Mouse (Mus musculus) skeletal muscle tissue, adult 2 months (tissue): ENCODE measurements around the gene Bbx.

ENCODE experiments used
- DNase-seq: peaks from one replicate; pipeline ENCODE4 v3.0.0-alpha.2; 2012; ENCODE audit warnings: low read depth, low spot score

Gene Bbx

DNA sequence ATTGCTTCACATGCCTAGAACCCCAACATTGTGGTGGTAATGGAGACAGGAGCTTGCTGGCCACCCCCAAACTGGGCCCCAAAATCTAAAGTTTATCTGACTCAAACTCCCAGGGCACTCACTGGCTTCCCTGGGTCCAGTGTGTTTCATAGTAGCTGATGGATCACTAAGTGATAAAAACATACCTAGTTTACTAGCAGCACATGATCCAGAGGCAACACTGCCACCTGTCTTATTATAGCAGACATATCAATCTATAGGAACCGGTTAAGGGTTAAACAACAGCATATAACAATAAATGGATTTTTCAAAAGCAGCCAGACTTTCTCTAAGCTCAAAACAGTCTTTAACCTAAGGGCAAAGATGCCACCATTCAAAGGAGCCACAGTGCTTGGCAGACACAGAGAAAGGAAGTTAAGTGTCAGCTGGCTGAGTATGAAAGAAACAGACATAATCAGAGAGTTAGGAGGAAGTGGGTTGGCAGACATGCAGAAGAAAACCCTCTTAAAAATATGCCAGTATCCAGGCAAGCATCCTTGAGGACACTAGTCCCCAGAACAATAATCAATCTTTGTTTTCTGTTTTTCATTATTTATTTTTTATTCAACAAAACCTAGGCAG lies 116.7 kb downstream of the Bbx start:
- DNase-seq, result no peak

- no peak for DNase-seq
Observed at GRCm38 (mm10) chr16:50311588-50311987, 120.6 kb downstream of the Bbx start.

DNA sequence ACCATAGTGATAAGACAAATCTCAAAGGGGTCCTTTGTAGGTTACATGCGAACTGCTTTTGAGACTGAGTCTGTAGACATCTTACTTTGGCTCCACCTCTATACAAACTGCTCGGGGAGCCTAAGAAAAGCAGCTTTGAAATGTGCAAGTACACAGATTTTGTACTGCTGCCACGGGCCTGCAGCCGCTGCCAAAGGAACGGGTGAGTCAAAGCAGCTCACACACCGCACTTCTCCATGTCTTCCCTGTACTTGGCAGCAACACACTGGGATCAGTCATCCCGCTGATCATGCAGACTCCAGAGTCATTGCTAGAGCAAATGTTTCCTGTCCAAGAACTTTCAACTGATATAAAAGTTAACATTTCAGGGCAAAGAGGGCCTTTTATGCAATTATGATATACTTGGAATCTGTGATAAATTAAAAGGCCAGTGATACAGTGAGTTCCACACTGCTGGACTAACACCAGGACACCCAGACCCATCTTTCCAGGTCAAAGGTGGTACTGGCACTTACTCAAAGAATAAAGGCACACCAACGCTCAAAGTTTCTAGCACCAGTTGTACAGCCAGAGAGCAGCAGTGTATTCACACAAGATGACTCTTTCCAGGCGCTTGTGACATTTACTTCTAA lies 122.7 kb downstream of the Bbx start:
- peak; percentile 76 for DNase-seq

DNA sequence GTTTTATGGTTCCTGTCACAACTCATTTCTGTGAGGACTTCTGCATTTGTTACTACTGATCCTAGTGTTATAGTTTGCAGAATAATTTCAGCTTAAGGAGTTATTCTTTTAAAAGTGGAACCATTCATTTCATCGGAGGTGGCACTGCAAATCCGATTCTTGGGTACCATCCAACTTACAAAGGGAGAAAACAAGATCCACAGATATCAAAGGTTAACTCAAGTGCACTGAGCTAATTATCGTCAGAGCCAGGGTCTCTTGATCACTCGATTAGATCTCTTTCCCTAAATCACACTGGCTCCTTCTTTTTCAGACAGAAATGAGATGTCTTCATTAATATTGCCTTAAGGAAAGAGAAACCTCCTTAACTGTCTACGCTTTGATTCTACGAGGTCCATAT lies 123.9 kb downstream of the Bbx start:
- no peak for DNase-seq

- no peak for DNase-seq
Observed at GRCm38 (mm10) chr16:50307231-50307630, 125.0 kb downstream of the Bbx start.

DNA sequence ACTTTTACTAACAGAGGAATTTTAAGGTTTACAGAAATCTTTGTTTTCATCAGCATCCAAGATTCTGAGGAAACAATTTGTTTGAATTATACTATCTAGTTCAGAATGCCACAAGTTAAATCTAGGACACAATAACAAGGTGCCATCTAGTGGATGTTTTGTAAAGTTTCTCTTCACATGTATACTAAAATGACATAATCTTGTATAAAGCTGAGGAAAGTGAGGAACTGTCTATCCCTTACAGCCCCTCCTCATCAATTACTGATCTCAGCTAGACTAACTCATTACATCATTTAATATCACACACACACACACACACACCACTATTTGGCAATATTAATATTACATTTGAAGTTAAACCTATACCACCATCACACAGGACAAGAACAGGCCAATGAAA lies 125.5 kb downstream of the Bbx start:
- no peak for DNase-seq

DNA sequence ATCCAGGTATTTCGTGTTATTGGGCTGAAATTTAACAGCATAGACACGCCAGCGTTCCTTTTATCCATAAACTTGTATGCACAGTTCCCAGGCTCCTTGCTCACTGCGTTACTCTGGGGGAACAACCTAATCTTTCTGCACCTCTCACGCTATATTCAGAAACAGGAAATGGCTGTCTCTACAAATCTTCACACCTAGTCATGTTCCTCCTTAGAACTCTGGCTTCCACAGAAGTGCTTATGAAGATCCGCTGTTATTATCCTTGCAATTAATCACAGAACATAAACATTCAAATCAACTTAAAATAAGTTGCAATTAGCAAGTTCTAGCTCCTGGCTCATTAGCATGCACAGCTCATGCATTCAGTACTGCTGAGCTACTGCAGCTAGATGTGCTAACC lies 127.0 kb downstream of the Bbx start:
- no peak for DNase-seq

DNA sequence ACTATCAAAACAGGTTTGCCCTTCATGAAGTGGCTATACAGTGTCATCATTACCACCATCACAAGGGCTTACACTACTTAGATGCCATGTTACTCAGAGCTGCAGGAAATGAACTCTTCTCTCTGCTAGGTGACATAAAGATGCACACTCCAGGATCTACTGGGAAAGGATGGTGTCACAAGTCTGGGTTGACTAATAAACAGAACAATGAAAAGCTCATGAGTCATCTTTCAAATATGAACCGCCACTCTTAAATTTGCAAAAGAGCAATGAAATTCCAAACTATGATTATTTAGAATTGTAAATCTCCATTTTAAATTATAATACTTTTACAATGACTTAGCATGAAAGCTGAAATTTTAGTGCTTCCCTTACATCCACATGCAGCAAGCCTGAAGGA lies 129.6 kb downstream of the Bbx start:
- DNase-seq, result no peak

DNA sequence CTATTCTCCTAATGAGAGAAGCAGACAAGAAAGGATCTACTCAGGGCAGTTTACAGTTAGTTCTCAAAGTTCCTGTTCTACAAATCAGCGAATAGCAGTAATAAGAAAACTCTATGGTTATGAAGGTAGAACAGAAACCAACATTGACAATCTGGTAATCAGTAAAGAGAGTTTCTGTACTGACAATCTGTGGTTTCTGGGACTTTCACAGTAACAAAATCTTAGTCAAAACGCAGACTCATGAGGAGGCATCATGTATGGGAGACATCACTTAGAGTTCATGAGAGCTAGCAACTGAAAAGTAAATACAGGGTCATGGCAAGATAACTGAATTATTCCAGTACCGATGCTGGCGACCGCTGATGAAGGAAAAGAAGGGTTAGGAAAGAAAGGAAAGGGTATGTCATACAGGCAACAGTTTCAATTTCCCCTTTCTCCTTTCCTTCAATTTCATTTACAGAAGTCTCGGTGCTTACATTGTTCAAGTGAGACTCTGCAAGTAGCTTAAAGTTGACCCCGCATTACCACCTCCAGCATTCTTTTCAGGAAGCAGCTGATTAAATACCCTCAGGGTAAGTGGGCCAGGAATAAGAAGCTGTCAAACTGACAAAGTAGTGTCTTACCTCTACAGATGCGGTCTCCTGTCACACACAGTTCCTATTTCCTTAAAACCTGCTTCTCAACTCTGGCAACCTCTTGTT lies 133.3 kb downstream of the Bbx start:
- no peak for DNase-seq

DNA sequence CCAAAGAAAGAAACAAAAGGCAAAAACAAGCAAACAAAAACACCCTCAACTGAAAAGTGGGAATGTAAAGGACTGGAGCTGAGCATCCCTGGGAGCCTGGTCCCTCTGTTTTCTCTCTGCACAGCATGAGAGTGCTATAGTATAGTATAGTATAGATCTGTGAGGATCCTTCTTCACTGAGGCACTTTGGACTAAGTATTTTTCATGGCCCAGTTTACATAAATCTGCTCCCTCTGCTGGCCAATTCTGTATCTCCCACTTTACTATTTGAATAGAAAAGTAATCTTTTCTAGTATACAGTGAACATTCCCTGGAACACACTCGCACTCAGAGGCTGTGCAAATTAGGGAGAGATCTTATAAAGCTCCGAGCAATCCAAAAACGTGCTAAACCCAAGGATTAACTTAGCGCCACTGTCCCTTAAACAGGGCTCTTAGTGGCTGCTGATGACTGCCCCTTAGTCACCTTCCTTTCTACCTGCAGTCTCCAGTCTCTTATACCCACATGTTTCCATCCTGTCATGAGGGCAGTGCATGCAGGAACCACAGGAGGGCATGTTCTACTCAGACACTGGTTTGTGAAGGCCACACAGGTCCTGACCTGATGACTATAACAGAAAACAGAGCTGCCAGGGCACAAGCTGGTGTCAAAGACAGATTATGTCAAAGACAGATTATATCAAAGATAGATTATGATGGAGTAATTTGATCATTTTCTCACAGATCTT lies 138.5 kb downstream of the Bbx start:
- DNase-seq, result no peak

DNA sequence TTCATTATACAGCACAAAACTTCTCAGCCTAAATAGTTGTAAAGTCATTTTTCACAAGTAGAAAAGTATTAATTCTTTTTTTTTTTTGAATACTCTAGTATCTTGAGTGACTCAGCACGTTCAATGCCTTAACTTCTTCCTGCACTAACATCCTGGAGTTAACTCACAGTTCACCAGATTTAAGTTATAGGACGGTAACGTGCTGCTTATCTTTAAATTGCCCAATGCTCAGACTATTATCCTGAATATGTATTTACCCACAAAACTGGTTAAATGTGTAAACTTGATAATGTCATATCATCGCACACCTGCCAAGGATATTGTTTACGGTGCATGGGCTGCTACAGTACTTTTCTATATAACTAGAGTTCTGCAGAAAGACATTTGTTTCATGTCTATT lies 139.4 kb downstream of the Bbx start:
- no peak for DNase-seq

DNA sequence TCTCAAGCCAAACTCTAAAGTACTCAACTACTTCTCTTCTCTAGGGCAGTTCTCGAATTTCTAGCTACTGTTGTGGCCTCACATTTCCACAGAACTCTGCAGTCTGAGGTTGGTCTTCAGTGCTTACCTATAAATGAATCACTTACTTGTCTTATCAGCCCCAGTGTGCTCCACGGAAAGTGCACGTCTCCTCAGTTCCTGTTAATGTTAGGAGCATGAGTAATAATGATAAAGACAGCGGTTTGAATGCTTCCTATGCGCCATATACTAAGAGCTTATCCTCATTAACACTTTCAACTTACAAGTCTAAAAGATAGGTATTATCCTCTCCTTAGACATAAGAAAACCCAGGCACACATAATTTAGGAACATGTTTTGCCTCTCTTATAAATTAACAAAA lies 142.4 kb downstream of the Bbx start:
- no peak for DNase-seq

DNA sequence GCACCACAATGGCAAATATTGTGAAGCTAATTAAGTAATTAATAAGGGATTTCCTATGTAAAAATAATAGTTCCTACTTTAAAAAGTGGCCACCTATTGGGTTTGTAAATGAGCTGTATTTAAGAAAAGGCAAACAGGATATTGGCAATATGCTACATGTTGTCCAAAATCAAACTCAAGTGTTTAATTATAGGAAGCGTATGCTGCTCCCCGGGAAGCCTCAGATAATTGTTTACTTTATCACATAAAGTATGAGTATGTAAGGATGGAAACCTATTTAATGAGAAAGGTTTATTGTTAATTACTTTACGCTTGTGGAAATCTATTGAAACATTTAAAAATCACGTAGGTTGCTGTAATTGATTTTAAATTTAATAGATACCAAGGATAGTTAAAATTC lies 159.4 kb downstream of the Bbx start:
- no peak for DNase-seq

GRCm38 (mm10) chr16:50262647-50263046 lies 169.5 kb downstream of the Bbx start:
- DNase-seq, result no peak

DNA sequence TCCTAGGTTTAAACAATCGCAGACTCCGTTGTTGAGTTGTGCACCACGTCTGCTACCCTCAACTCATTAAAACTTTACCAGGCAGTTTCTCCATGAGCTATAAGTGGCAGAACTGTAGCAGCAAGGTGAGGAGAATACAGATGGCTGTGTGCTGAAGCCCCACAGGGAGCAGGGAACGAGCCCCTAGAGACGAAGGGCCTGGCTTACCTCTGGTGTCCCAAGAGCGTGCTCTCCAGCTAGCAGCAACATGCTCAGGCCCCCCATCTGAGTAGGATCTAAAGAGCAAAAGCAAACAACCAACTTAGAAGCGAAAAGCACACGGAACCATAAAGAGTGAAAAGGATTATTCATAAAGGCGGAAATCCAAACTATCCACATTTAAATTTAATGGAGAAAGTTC lies 170.0 kb downstream of the Bbx start:
- no peak for DNase-seq

DNA sequence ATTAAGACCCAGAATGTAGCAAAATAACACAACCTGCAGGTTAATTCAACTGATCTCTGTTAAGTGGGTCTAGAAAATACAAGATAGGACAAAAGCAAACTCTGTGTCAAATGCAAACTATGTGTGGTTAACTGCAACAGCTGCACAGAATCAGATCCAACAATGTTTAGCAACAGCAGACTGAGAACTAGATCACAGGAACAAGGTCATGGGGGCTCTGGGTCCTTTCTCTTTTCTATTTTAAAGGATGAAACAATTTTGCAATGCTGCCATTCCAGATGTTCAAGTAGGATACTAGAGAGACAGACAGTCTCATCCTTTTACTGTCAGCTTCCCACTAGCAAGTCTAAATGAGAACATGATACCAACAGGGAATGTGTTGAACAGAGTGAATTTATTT lies 170.4 kb downstream of the Bbx start:
- DNase-seq, result no peak

DNA sequence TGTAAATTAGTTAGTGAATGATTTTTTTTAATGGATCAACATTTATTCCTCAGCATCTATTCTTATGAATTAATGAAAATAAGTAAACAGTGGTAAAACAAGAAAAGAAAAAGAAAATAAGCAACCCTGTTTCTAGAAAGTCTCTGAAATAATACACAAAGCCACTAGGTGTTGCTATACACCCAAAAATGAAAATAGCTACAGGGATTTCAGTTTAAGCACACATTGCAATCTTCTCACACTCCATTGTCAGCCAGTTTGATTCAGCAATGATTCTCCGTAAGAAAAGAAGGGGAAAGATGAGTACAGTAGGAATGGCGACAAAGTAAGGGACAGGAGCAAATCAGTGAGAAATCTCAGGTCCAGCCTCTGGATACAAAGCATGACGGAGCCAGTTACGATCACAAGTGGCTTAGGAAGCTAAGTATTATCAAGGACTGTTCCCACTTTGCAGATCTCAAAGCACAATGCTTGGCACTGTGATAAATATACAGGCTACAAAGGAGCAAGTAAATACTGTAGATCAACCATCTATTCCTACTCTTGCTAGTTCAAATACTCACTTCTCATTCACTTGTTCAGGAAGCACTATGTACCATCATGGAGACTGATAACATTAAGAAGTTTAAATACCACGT lies 177.5 kb downstream of the Bbx start:
- DNase-seq, result peak; percentile 8

DNA sequence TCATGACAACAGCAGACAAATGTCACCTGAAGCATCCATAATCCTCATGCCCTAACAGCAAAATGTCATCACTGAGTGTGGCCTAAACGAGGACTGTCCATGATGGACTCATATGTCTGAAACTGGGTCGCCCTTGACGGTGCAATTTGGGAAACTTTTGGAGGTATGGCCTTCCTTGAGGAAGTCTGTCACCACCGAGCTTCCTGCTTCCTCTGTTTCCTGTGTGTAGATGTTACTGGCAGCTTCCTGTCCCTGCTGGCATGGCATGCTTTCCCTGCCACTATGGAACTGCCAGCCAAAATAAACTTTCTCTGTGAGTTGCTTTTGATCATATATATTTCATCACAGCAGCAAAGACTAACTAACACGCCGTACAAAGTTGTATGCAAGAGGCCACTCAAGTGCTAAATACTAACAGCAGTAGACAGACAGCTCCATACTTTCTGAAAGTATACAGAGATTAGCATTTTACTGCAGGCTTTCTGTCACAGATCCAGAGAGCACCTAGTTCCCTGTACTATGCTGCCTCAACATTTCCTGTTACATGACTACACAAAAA lies 180.7 kb downstream of the Bbx start:
- no peak for DNase-seq

DNA sequence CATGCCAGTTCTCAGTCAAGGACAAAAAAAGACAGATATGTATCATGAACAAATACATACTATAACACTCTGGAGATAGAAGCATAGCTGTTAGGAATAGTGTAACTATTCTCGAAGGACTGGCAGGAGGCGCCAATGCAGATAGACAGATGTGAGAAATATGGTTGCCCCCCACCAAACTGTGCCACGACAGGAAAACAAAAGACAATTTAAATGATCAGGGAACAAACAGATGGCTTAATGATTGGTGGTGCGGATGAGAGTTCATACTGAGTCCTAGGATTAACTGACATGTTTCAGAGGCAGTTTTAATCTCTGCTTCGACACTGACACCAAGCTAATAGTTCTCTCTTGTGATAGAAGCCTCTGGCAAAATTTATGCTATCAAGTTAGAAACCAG lies 181.7 kb downstream of the Bbx start:
- no peak for DNase-seq

DNA sequence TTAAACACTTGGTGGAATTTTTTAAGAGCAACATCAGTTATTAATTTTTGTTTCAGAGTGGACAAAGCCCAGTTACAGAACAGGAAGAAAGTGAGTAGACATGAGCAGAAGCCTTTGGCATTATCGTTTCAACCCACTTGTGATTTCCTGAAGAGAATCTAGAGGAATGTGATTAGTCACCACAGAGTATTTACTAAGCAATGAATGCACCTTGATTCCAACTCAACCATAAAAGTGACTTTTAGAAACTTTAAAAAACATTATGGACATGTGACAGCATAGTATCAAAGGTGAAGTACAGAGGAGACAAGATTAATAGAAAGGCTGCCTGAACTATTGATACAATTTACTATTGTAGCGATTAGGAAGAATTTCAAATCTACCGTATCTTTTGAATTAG lies 183.2 kb downstream of the Bbx start:
- DNase-seq, result no peak

DNA sequence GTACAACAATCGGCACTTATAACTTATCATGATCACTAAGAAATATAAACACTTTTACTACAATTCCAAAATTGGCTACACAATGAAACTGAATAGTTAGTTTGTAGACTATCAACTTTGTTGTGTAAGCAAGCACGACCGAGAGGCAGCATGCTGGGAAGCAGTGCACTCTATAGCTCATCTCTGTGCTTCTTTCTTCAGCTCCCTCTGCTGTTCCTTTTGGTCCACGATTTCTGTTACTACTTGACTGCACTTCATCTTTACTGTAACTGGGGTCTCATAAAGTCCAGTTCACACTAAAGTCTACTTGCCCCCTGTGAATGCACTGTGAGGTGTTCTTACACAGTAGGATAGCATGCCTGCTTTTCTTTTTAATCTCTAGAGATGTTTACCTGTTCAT lies 189.7 kb downstream of the Bbx start:
- no peak for DNase-seq

- DNase-seq, result no peak
Observed at GRCm38 (mm10) chr16:50241604-50242003, 190.6 kb downstream of the Bbx start.
